Mouse (Mus musculus) megakaryocyte, embryonic 14.5 days (primary cell): ENCODE measurements around the gene Brap.

Experiments used
- FLI1 ChIP-seq: IDR thresholded peaks from 2 replicates; pipeline ENCODE4 v1.6.1; 2012; ENCODE audit warnings: low read length, inconsistent platforms, mixed read lengths
- GATA1 ChIP-seq: IDR thresholded peaks from 3 replicates; pipeline ENCODE4 v1.6.1; 2012; ENCODE audit warnings: mixed read lengths, low read length, inconsistent platforms, borderline replicate concordance

GRCm38 (mm10) chr5:121612036-121612435 lies 48.3 kb upstream of the Brap start:
- TF ChIP-seq GATA1, result no peak
- no peak for TF ChIP-seq FLI1
